Mouse (Mus musculus): ENCODE data around the gene Slc4a1. TPM values are rescaled to one million over a fixed set of nuclear protein-coding genes. Genes with fewer than 3 reads are reported as not detected.

Slc4a1 gene
- polyA plus RNA-seq, 1 experiment from 2014 or later = 20.2 TPM

- Histone ChIP-seq H3K9ac (no peak overlapping the region), H3K36me3 (no peaks in the 10 kb centered on the region), H3K4me1 (replicated peaks) (0 out of 2 replicates have a peak, but pooled peaks cover 4% of the 10 kb centered on the region), H3K27ac (no peak overlapping the region), H3K4me3 (no peak overlapping the region), H3K4me2 (no peak overlapping the region), H3K9me3 (replicated peaks) (no peaks in the 10 kb centered on the region), H3K27me3 (peaks cover 47% of the 10 kb centered on the region)
- ATAC-seq (replicated peaks; ENCODE audit: insufficient number of reproducible peaks, insufficient read depth, low FRiP score, low read depth) = no peak
- 83% methylated on average over 8 of the region's 8 CpGs for WGBS
These were observed 4.1 kb downstream of the Slc4a1 start for GRCm38 (mm10) chr11:102361776-102362495.

- no peak for ATAC-seq (replicated peaks; ENCODE audit: insufficient number of reproducible peaks, insufficient read depth, low FRiP score, low read depth)
- Histone ChIP-seq H3K36me3 (no peaks in the 10 kb centered on the region), H3K9ac (no peak overlapping the region), H3K27me3 (peaks cover 65% of the 10 kb centered on the region), H3K4me2 (no peak overlapping the region), H3K27ac (no peak overlapping the region), H3K9me3 (replicated peaks) (no peaks in the 10 kb centered on the region), H3K4me3 (no peak overlapping the region), H3K4me1 (replicated peaks) (no peaks in the 10 kb centered on the region)
- WGBS = 66% methylated on average over 10 of the region's 10 CpGs
These were observed 7.6 kb downstream of the Slc4a1 start for GRCm38 (mm10) chr11:102358365-102358764.

GRCm38 (mm10) chr11:102356636-102357350 is 9.2 kb downstream of the Slc4a1 start:
- no peaks in the 10 kb centered on the region for H3K36me3 ChIP-seq
- no peak overlapping the region for H3K9ac ChIP-seq
- H3K27me3 ChIP-seq = peaks cover 73% of the 10 kb centered on the region
- H3K4me3 ChIP-seq = no peak overlapping the region
- no peaks in the 10 kb centered on the region for H3K9me3 ChIP-seq (replicated peaks)
- ATAC-seq (replicated peaks; ENCODE audit: insufficient number of reproducible peaks, insufficient read depth, low FRiP score, low read depth) = no peak
- H3K4me1 ChIP-seq (replicated peaks) = no peaks in the 10 kb centered on the region
- H3K27ac ChIP-seq = no peak overlapping the region
- 59% methylated on average over 31 of the region's 31 CpGs for WGBS
- H3K4me2 ChIP-seq = no peak overlapping the region

- Histone ChIP-seq H3K27me3 (peaks cover 75% of the 10 kb centered on the region), H3K27ac (no peak overlapping the region), H3K4me3 (no peak overlapping the region), H3K9ac (no peak overlapping the region), H3K4me1 (replicated peaks) (no peaks in the 10 kb centered on the region), H3K9me3 (replicated peaks) (no peaks in the 10 kb centered on the region), H3K4me2 (no peak overlapping the region), H3K36me3 (no peaks in the 10 kb centered on the region)
- no peak for ATAC-seq (replicated peaks; ENCODE audit: insufficient number of reproducible peaks, insufficient read depth, low FRiP score, low read depth)
- WGBS = 74% methylated on average over 12 of the region's 12 CpGs
These were observed 9.8 kb downstream of the Slc4a1 start for GRCm38 (mm10) chr11:102356190-102356589.

GRCm38 (mm10) chr11:102355501-102355900 is 10.5 kb downstream of the Slc4a1 start:
- 69% methylated on average over 3 of the region's 3 CpGs for WGBS
- Histone ChIP-seq H3K4me3 (no peak overlapping the region), H3K27ac (no peak overlapping the region), H3K9ac (no peak overlapping the region), H3K9me3 (replicated peaks) (no peaks in the 10 kb centered on the region), H3K4me2 (no peak overlapping the region), H3K4me1 (replicated peaks) (no peaks in the 10 kb centered on the region), H3K36me3 (no peaks in the 10 kb centered on the region), H3K27me3 (peaks cover 75% of the 10 kb centered on the region)
- no peak for ATAC-seq (replicated peaks; ENCODE audit: insufficient number of reproducible peaks, insufficient read depth, low FRiP score, low read depth)

- Histone ChIP-seq H3K4me3 (no peak overlapping the region), H3K4me1 (replicated peaks) (no peaks in the 10 kb centered on the region), H3K4me2 (no peak overlapping the region), H3K27me3 (peaks cover 53% of the 10 kb centered on the region), H3K36me3 (no peaks in the 10 kb centered on the region), H3K27ac (no peak overlapping the region), H3K9me3 (replicated peaks) (no peaks in the 10 kb centered on the region), H3K9ac (no peak overlapping the region)
- ATAC-seq (replicated peaks; ENCODE audit: insufficient number of reproducible peaks, insufficient read depth, low FRiP score, low read depth) = no peak
- WGBS = 39% methylated on average over 8 of the region's 8 CpGs
These were observed 13.0 kb downstream of the Slc4a1 start for GRCm38 (mm10) chr11:102353021-102353431.

- H3K9me3 ChIP-seq (replicated peaks) = no peaks in the 10 kb centered on the region
- ATAC-seq (replicated peaks; ENCODE audit: insufficient number of reproducible peaks, insufficient read depth, low FRiP score, low read depth) = no peak
- no peak overlapping the region for H3K4me2 ChIP-seq
- WGBS = 46% methylated on average over 5 of the region's 5 CpGs
- no peaks in the 10 kb centered on the region for H3K4me1 ChIP-seq (replicated peaks)
- H3K27ac ChIP-seq = no peak overlapping the region
- no peak overlapping the region for H3K4me3 ChIP-seq
- H3K9ac ChIP-seq = no peak overlapping the region
- no peaks in the 10 kb centered on the region for H3K36me3 ChIP-seq
- H3K27me3 ChIP-seq = peaks cover 46% of the 10 kb centered on the region
These were observed 13.6 kb downstream of the Slc4a1 start for GRCm38 (mm10) chr11:102352378-102352777.

GRCm38 (mm10) chr11:102350981-102351523 is 15.0 kb downstream of the Slc4a1 start:
- Histone ChIP-seq H3K36me3 (no peaks in the 10 kb centered on the region), H3K4me3 (no peak overlapping the region), H3K4me1 (replicated peaks) (no peaks in the 10 kb centered on the region), H3K27me3 (peaks cover 33% of the 10 kb centered on the region), H3K4me2 (no peak overlapping the region), H3K27ac (no peak overlapping the region), H3K9me3 (replicated peaks) (no peaks in the 10 kb centered on the region), H3K9ac (no peak overlapping the region)
- WGBS = 84% methylated on average over 17 of the region's 17 CpGs
- no peak for ATAC-seq (replicated peaks; ENCODE audit: insufficient number of reproducible peaks, insufficient read depth, low FRiP score, low read depth)

- H3K27ac ChIP-seq = no peak overlapping the region
- ATAC-seq (replicated peaks; ENCODE audit: insufficient number of reproducible peaks, insufficient read depth, low FRiP score, low read depth) = no peak
- H3K9ac ChIP-seq = no peak overlapping the region
- H3K4me1 ChIP-seq (replicated peaks) = no peaks in the 10 kb centered on the region
- no peak overlapping the region for H3K4me3 ChIP-seq
- H3K36me3 ChIP-seq = no peaks in the 10 kb centered on the region
- 75% methylated on average over 4 of the region's 4 CpGs for WGBS
- H3K27me3 ChIP-seq = peaks cover 28% of the 10 kb centered on the region
- H3K4me2 ChIP-seq = no peak overlapping the region
- H3K9me3 ChIP-seq (replicated peaks) = no peaks in the 10 kb centered on the region
These were observed 15.6 kb downstream of the Slc4a1 start for GRCm38 (mm10) chr11:102350416-102350815.

- Histone ChIP-seq H3K36me3 (no peaks in the 10 kb centered on the region), H3K4me2 (no peak overlapping the region), H3K4me1 (replicated peaks) (no peaks in the 10 kb centered on the region), H3K27me3 (peaks cover 28% of the 10 kb centered on the region), H3K4me3 (no peak overlapping the region), H3K27ac (no peak overlapping the region), H3K9me3 (replicated peaks) (no peaks in the 10 kb centered on the region), H3K9ac (no peak overlapping the region)
- 85% methylated on average over 3 of the region's 3 CpGs for WGBS
- ATAC-seq (replicated peaks; ENCODE audit: insufficient number of reproducible peaks, insufficient read depth, low FRiP score, low read depth) = no peak
These were observed 16.6 kb downstream of the Slc4a1 start for GRCm38 (mm10) chr11:102349189-102349954.

- H3K27ac ChIP-seq = no peak overlapping the region
- no peaks in the 10 kb centered on the region for H3K4me1 ChIP-seq (replicated peaks)
- no peak for ATAC-seq (replicated peaks; ENCODE audit: insufficient number of reproducible peaks, insufficient read depth, low FRiP score, low read depth)
- no peak overlapping the region for H3K9ac ChIP-seq
- H3K4me2 ChIP-seq = no peak overlapping the region
- H3K9me3 ChIP-seq (replicated peaks) = no peaks in the 10 kb centered on the region
- no peak overlapping the region for H3K4me3 ChIP-seq
- no peaks in the 10 kb centered on the region for H3K36me3 ChIP-seq
- WGBS = 79% methylated on average over 11 of the region's 11 CpGs
- H3K27me3 ChIP-seq = peaks cover 28% of the 10 kb centered on the region
These were observed 17.2 kb downstream of the Slc4a1 start for GRCm38 (mm10) chr11:102348771-102349170.
